Mouse (Mus musculus): ENCODE results near the gene St8sia2. TPM values are rescaled to one million over a fixed set of nuclear protein-coding genes. Genes with fewer than 3 reads are reported as not detected.
"Not testable (repeated sequence)": the region's sequence is repeated elsewhere in the genome, so short reads cannot be mapped to it uniquely, and the experiment has no call there.

The St8sia2 gene
- polyA plus RNA-seq, 2 experiments from 2014 or later: not detected

GRCm38 (mm10) chr7:73972157-73972556 is 41.3 kb downstream of the St8sia2 start:
- ATAC-seq: not testable (repeated sequence)

GRCm38 (mm10) chr7:73965164-73965563 is 48.3 kb downstream of the St8sia2 start:
- ATAC-seq: no peak

GRCm38 (mm10) chr7:73962431-73962830 is 51.1 kb downstream of the St8sia2 start:
- no peak for ATAC-seq

GRCm38 (mm10) chr7:73954441-73954840 is 59.0 kb downstream of the St8sia2 start:
- ATAC-seq: no peak

GRCm38 (mm10) chr7:73953131-73953530 is 60.4 kb downstream of the St8sia2 start:
- no peak for ATAC-seq

- ATAC-seq: no peak
Observed at GRCm38 (mm10) chr7:73941640-73942039, 71.8 kb downstream of the St8sia2 start.

- ATAC-seq: no peak
Observed at GRCm38 (mm10) chr7:73939236-73939635, 74.3 kb downstream of the St8sia2 start.

GRCm38 (mm10) chr7:73938046-73938810 is 75.3 kb downstream of the St8sia2 start:
- ATAC-seq: no peak

- ATAC-seq: no peak
Observed at GRCm38 (mm10) chr7:73936119-73936518, 77.4 kb downstream of the St8sia2 start.

- ATAC-seq: no peak
Observed at GRCm38 (mm10) chr7:73935703-73936102, 77.8 kb downstream of the St8sia2 start.

- no peak for ATAC-seq
Observed at GRCm38 (mm10) chr7:73933036-73933435, 80.5 kb downstream of the St8sia2 start.

GRCm38 (mm10) chr7:73920921-73921485 is 92.5 kb downstream of the St8sia2 start:
- ATAC-seq: no peak

GRCm38 (mm10) chr7:73917633-73918311 is 95.7 kb downstream of the St8sia2 start:
- ATAC-seq: no peak

GRCm38 (mm10) chr7:73911899-73912298 is 101.6 kb downstream of the St8sia2 start:
- ATAC-seq: no peak

GRCm38 (mm10) chr7:73910843-73911242 is 102.6 kb downstream of the St8sia2 start:
- ATAC-seq: no peak

- no peak for ATAC-seq
Observed at GRCm38 (mm10) chr7:73909432-73910205, 103.9 kb downstream of the St8sia2 start.

GRCm38 (mm10) chr7:73894506-73894905 is 119.0 kb downstream of the St8sia2 start:
- no peak for ATAC-seq

GRCm38 (mm10) chr7:73891830-73892229 is 121.7 kb downstream of the St8sia2 start:
- ATAC-seq: no peak

GRCm38 (mm10) chr7:73890891-73891610 is 122.4 kb downstream of the St8sia2 start:
- no peak for ATAC-seq

GRCm38 (mm10) chr7:73890466-73890865 is 123.0 kb downstream of the St8sia2 start:
- ATAC-seq: no peak
